Comparison of ENCODE assay signal across 28 mouse cellular contexts in the genomic region with DNA sequence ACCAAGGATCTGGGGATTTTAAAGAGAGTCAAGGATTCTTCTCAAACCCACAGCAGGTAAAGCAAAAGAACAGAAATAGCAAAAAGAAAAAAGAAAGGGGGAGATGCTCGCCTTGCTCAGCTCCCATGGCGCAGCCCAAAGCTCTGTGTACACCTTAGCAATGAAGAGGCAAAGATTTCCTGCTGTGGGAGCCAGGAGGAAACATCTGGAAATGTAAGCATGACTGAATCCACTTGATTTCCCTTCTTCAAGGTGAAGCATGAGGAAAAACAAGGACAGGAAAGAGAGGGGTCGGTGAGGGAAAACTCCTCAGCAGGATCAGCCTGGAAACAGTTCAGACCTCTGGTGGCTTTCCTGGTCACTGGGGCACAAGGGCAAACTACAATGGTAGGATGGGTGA. TPM values are rescaled to one million over a fixed set of nuclear protein-coding genes. Genes with fewer than 3 reads are reported as not detected.
DNase-seq lines count a peak whose midpoint lies in the region; ATAC-seq and TF ChIP-seq lines count a peak whose summit lies in the region.
"Had no signal": no experiment of that assay in that cellular context is flagged by ENCODE, and none has a peak within 500 bp of the region (broad histone marks: within the 10 kb centered on the region; RNA-seq: fewer than 3 reads in every experiment).

No protein-coding gene starts in this region.

- peaks cover 24% of the 10 kb centered on the region for H3K36me3 ChIP-seq in heart, adult 2 months (ENCODE audit: control insufficient read depth, insufficient read depth, low read length)
- H3K36me3 ChIP-seq in heart, embryonic 16.5 days (ENCODE audit: control insufficient read depth, insufficient read depth), result no peaks in the 10 kb centered on the region
- H3K36me3 ChIP-seq: embryonic facial prominence, embryonic 10.5 days; embryonic facial prominence, embryonic 13.5 days; forebrain, embryonic 12.5 days; forebrain, embryonic 15.5 days; heart, embryonic 13.5 days; hindbrain, embryonic 12.5 days; hindbrain, embryonic 15.5 days had no signal

- no peak overlapping the region for H3K4me2 ChIP-seq in heart, embryonic 16.5 days (ENCODE audit: low read depth, low read length)
- H3K4me2 ChIP-seq: embryonic facial prominence, embryonic 13.5 days; forebrain, embryonic 12.5 days; forebrain, embryonic 15.5 days; heart, embryonic 13.5 days; hindbrain, embryonic 12.5 days; hindbrain, embryonic 15.5 days had no signal

- WGBS in heart, adult 2 months, result 63% methylated on average over 3 of the region's 3 CpGs
- WGBS in heart, embryonic 16.5 days, result 73% methylated on average over 3 of the region's 3 CpGs

- H3K9ac ChIP-seq in heart, adult 2 months (ENCODE audit: low read depth, low read length), result no peak overlapping the region
- no peak overlapping the region for H3K9ac ChIP-seq in heart, embryonic 16.5 days (ENCODE audit: low read length)
- H3K9ac ChIP-seq: embryonic facial prominence, embryonic 13.5 days; forebrain, embryonic 12.5 days; forebrain, embryonic 15.5 days; heart, embryonic 13.5 days; hindbrain, embryonic 12.5 days; hindbrain, embryonic 15.5 days had no signal

- no peaks in the 10 kb centered on the region; the same call in 1 of the 2 replicates for H3K79me2 ChIP-seq in heart, adult 2 months (replicated peaks; ENCODE audit: control insufficient read depth, insufficient read depth, low read length)

- peak; percentile 81; the same call in 1 of the 2 replicates for TF ChIP-seq EP300 in heart, adult 2 months (IDR thresholded peaks at IDR 0.05; ENCODE audit: insufficient read depth, low read depth, low read length)

- peak overlapping the region; percentile 54 for H3K27ac ChIP-seq in heart, adult 2 months
- peak overlapping the region; percentile 11 for H3K27ac ChIP-seq in heart, embryonic 16.5 days (ENCODE audit: low read length)
- H3K27ac ChIP-seq in brown adipose tissue, adult 24 weeks (replicated peaks; ENCODE audit: low read depth, low read length), result peak overlapping the region; percentile 51
- H3K27ac ChIP-seq: embryonic facial prominence, embryonic 10.5 days; embryonic facial prominence, embryonic 13.5 days; forebrain, embryonic 12.5 days; forebrain, embryonic 15.5 days; heart, embryonic 13.5 days; hindbrain, embryonic 12.5 days; hindbrain, embryonic 15.5 days had no signal

- H3K4me3 ChIP-seq in heart, adult 2 months, result no peak overlapping the region
- H3K4me3 ChIP-seq in heart, embryonic 16.5 days (ENCODE audit: low read length), result no peak overlapping the region
- H3K4me3 ChIP-seq in brown adipose tissue, adult 24 weeks (ENCODE audit: insufficient read depth, low read depth, low read length), result no peak overlapping the region
- H3K4me3 ChIP-seq: embryonic facial prominence, embryonic 10.5 days; embryonic facial prominence, embryonic 13.5 days; erythroblast, embryonic 14.5 days; forebrain, embryonic 12.5 days; forebrain, embryonic 15.5 days; heart, embryonic 13.5 days; hindbrain, embryonic 12.5 days; hindbrain, embryonic 15.5 days had no signal

- ATAC-seq in heart, embryonic 16.5 days (replicated peaks; ENCODE audit: extremely low read depth, insufficient read depth, low FRiP score), result no peak
- ATAC-seq: CD4-positive, CD25-positive, alpha-beta regulatory T cell, adult 4 months; forebrain, embryonic 15.5 days; intestine, postnatal 0 days had no signal

- peaks cover 17% of the 10 kb centered on the region for H3K4me1 ChIP-seq in heart, adult 2 months (ENCODE audit: control insufficient read depth, insufficient read depth, low read length)
- H3K4me1 ChIP-seq in heart, embryonic 16.5 days (ENCODE audit: control insufficient read depth, insufficient read depth, low read length), result peaks cover 6% of the 10 kb centered on the region; the same call in 1 of the 2 replicates
- peaks cover 11% of the 10 kb centered on the region; the same call in 1 of the 2 replicates for H3K4me1 ChIP-seq in brown adipose tissue, adult 24 weeks (ENCODE audit: control insufficient read depth, insufficient read depth, insufficient read length, low read length)

- H3K27me3 ChIP-seq in heart, adult 2 months (ENCODE audit: control insufficient read depth, insufficient read depth, low read length), result no peaks in the 10 kb centered on the region
- peaks cover 9% of the 10 kb centered on the region for H3K27me3 ChIP-seq in heart, embryonic 16.5 days (ENCODE audit: control insufficient read depth, insufficient read depth, low read length)
- H3K27me3 ChIP-seq: hindbrain, embryonic 15.5 days had no signal

- no peak; the same call in 1 of the 2 replicates for TF ChIP-seq POLR2A in heart, adult 2 months (IDR thresholded peaks at IDR 0.05; ENCODE audit: insufficient read depth, low read depth, low read length)

- H3K9me3 ChIP-seq in heart, embryonic 16.5 days (replicated peaks; ENCODE audit: control insufficient read depth, low read length), result no peaks in the 10 kb centered on the region
- H3K9me3 ChIP-seq: embryonic facial prominence, embryonic 10.5 days; embryonic facial prominence, embryonic 13.5 days; forebrain, embryonic 12.5 days; forebrain, embryonic 15.5 days; heart, embryonic 13.5 days; hindbrain, embryonic 12.5 days; hindbrain, embryonic 15.5 days had no signal

- TF ChIP-seq CTCF in heart, adult 2 months (IDR thresholded peaks at IDR 0.05), result no peak

- intact Hi-C loops in heart, adult 2 months (cut with DNase I), result no loop called here
- intact Hi-C loops in heart, postnatal 36 days (cut with DNase I), result loop anchor here (10.0 kb wide), 1 partner anchor 365 kb away; a partner anchor contains a TSS
- intact Hi-C loops in heart, postnatal 25 days (cut with DNase I), result no loop called here

- DNase-seq in heart, adult 2 months, result peak in 1 of 2 experiments; percentile 14
- DNase-seq in heart, postnatal 36 days, result no peak
- DNase-seq in heart, postnatal 25 days (ENCODE audit: low spot score), result no peak
- DNase-seq in kidney, postnatal 36 days, result no peak
- DNase-seq: adrenal gland, adult 2 months; adrenal gland, postnatal 14 days; cerebellum, adult 11-12 months; cerebellum, adult 8-10 months; cerebellum, postnatal 10 days; cerebellum, postnatal 36 days; embryo, embryonic 11 days; gastrocnemius, postnatal 10 days; kidney, adult 2 months had no signal

RNA-seq across cellular contexts. Expression of a gene that starts 5.2 kb away (rescaled TPM):
- total RNA-seq in heart, adult 2 months (2021), result 10 to 100 TPM; 15.1 to 27.1 TPM
- 20.4 and 23.2 TPM in 2 replicates for polyA plus RNA-seq in heart, adult 2 months (2012; rRNA removed)
- total RNA-seq in heart, postnatal 36 days (2021), result 10 to 100 TPM; 13.9 to 14.3 TPM
- 9.1 and 10.3 TPM in 2 replicates for polyA plus RNA-seq in heart, embryonic 16.5 days (2015; fragmentation: Nextera tagmentation; extraction: Ambion mirVana)
- 10 to 100 TPM; 13.4 to 16.7 TPM for total RNA-seq in heart, postnatal 25 days (2021)
- polyA plus RNA-seq in brown adipose tissue, adult 24 weeks (2012; ENCODE audit: insufficient read depth, insufficient read length, missing spikeins), result 1.3 and 6.0 TPM in 2 replicates
- total RNA-seq: hematopoietic stem cell, adult 5-6 weeks; MEL had no signal
- polyA plus RNA-seq: C2C12; CD4-positive, CD25-positive, alpha-beta regulatory T cell, adult 4 months; erythroblast, embryonic 14.5 days had no signal
